Mouse (Mus musculus) neural tube, embryonic 15.5 days (tissue): ENCODE results near the gene Aspscr1. TPM values are rescaled to one million over a fixed set of nuclear protein-coding genes. Genes with fewer than 3 reads are reported as not detected.

Source experiments
- ATAC-seq: fragments of 200-750 bp; cut with Nextera tagmentation; 2 replicates; pipeline ENCODE4 v1.8.0; 2017; ENCODE audit warnings: mild to moderate bottlenecking, moderate TSS enrichment, moderate library complexity; ENCODE audit not compliant: low FRiP score
- H3K27ac ChIP-seq: fragments of 300-500 bp; sonication (generic); replicated peaks from 2 replicates; pipeline ENCODE4 v1.5.1; 2015; ENCODE audit warnings: mild to moderate bottlenecking, inconsistent platforms
- H3K27me3 ChIP-seq: fragments of 300-500 bp; sonication (generic); replicated peaks from 2 replicates; pipeline ENCODE4 v1.6.1; 2015; ENCODE audit warnings: inconsistent platforms
- H3K36me3 ChIP-seq: fragments of 300-500 bp; sonication (generic); 2 replicates; pipeline ENCODE4 v1.6.1; 2015; ENCODE audit warnings: inconsistent platforms
- H3K4me1 ChIP-seq: fragments of 300-500 bp; sonication (generic); 2 replicates; pipeline ENCODE4 v1.6.1; 2015; ENCODE audit warnings: inconsistent platforms
- H3K4me2 ChIP-seq: fragments of 300-500 bp; sonication (generic); 2 replicates; pipeline ENCODE4 v1.6.1; 2015; ENCODE audit warnings: inconsistent platforms, mild to moderate bottlenecking, moderate library complexity
- H3K4me3 ChIP-seq: fragments of 300-500 bp; sonication (generic); replicated peaks from 2 replicates; pipeline ENCODE4 v1.5.1; 2015; ENCODE audit warnings: mild to moderate bottlenecking, inconsistent platforms
- H3K9ac ChIP-seq: fragments of 300-500 bp; sonication (generic); replicated peaks from 2 replicates; pipeline ENCODE4 v1.6.1; 2015; ENCODE audit warnings: mild to moderate bottlenecking, inconsistent platforms
- H3K9me3 ChIP-seq: fragments of 300-500 bp; sonication (generic); replicated peaks from 2 replicates; pipeline ENCODE4 v1.6.1; 2016; ENCODE audit warnings: inconsistent platforms
- WGBS: fragments of 180-500 bp; shearing (Covaris S2); methylation state at CpG from one replicate; pipeline ENCODE4 v1.1.7; 2015; ENCODE audit warnings: mixed read lengths; 5-methylcytosine and 5-hydroxymethylcytosine counted together
- polyA plus RNA-seq: library from polyadenylated mRNA; unstranded; fragments of >200 nt; fragmentation: Nextera tagmentation; extraction: Ambion mirVana; gene quantifications from 2 replicates; pipeline ENCODE4 v1.2.1, GENCODE M21; 2015

The Aspscr1 gene
- polyA plus RNA-seq, 1 experiment from 2014 or later = 148 TPM

DNA sequence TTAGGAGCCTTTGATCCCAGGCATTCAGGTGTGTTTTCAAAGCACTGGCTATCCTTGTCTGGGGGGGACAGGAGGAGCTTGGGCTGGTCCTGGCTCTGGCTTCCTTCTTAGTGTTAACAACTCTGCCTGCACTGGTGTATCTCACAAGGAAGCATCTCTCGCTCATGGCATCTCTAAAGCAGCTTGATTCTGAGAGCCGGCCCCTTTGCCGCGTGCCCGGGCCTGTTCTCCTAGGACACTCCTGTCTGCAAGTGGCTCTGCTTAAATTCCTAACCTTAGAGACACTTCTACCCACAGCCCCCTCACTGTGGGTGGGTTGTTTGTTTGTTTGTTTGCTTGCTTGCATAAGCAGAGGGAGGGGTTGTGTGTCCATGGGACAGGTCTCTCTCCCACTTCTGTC is 35.2 kb downstream of the Aspscr1 start:
- Histone ChIP-seq H3K4me1 (peaks cover 29% of the 10 kb centered on the region), H3K36me3 (peaks cover 23% of the 10 kb centered on the region), H3K27ac (peak overlapping the region; percentile 54; the same call in 1 of the 2 replicates), H3K9me3 (no peaks in the 10 kb centered on the region), H3K9ac (no peak overlapping the region), H3K4me3 (no peak overlapping the region), H3K4me2 (no peak overlapping the region), H3K27me3 (no peaks in the 10 kb centered on the region)
- WGBS = 33% methylated on average over 5 of the region's 5 CpGs
- ATAC-seq = no peak

DNA sequence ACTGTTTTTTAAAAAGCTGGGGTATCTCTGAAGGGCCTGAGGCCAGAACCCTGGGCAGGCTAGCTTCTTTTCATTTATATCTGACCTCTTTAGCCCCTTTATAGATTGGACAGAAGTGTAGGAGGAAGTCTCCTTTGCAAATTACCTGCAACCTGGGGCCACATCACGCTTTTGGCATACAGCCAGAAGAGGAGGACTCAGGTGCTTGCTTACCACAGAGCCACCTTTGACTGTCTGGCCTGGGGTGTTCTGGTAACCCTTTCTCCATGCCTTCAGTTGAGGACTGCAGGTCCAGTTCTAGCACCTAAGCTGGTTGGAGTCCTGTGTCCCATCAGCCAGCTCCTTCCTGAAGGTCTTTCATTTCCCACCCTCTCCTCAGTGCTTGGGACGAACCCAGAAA is 36.8 kb downstream of the Aspscr1 start:
- WGBS = 77% methylated on average over 2 of the region's 2 CpGs
- no peak overlapping the region for H3K27ac ChIP-seq
- ATAC-seq = no peak

DNA sequence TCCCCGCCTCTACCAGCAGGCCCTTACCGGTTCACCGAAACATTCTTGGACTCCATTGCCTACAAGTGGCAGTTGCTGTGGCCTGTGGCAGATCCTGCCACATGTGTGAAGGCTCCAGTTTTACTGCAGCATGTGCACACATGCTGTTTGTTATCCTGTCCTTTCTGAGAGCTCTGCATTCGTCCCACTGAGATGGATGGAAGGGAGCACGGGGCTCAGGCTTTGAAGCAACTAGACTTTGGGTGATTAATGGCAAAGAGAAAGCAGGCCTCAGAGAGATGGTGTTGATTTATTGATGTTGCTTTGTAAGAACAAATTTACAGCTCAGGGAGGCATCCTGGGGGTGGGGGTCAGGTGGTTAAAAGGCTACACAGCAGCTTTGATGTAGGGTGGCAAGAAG is 37.9 kb downstream of the Aspscr1 start:
- no peak overlapping the region for H3K27ac ChIP-seq
- WGBS = 25% methylated on average over 5 of the region's 5 CpGs
- H3K9me3 ChIP-seq = no peaks in the 10 kb centered on the region

More for the DNA sequence above, 36.8 kb downstream of the Aspscr1 start:
- Histone ChIP-seq H3K36me3 (peaks cover 23% of the 10 kb centered on the region), H3K9me3 (no peaks in the 10 kb centered on the region), H3K4me2 (no peak overlapping the region), H3K9ac (no peak overlapping the region), H3K27me3 (no peaks in the 10 kb centered on the region), H3K4me1 (peaks cover 36% of the 10 kb centered on the region), H3K4me3 (no peak overlapping the region)

DNA sequence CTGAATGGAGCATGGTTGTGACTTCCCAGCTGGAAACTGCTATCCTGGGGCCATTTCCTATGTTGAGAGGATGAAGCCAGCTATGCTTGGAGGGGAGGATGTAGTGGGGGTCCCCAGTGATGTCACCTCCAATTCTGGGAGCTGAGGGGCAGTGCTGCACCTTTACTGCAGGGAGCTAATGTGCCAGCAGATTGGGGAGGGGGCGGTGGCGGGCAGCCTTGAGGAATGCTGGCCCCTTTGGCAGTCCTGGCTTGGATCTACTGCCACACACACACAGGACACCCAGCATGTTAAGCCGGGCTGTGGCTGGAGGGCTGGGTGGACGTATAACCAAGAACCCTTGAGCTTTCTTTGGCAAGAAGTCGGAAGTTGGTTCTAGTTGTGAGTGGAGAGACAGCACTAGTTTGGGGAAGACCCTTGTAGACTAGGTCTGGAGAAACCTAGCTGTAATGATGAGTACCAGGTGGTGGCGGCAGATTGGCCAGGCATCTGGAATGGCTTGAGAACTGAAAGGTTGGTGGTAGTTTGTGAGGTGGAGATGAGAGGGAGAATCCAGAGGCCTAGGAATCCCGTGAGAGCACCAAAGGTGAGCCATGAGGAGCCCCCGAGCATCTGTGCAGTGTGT is 39.3 kb downstream of the Aspscr1 start:
- peaks cover 37% of the 10 kb centered on the region for H3K4me1 ChIP-seq
- H3K9me3 ChIP-seq = no peaks in the 10 kb centered on the region
- WGBS = 60% methylated on average over 8 of the region's 8 CpGs
- ATAC-seq = no peak
- peaks cover 30% of the 10 kb centered on the region for H3K36me3 ChIP-seq
- peak overlapping the region; percentile 68 for H3K9ac ChIP-seq
- H3K4me2 ChIP-seq = peak overlapping the region; percentile 100
- H3K27me3 ChIP-seq = no peaks in the 10 kb centered on the region
- no peak overlapping the region for H3K27ac ChIP-seq
- peak overlapping the region; percentile 67; the same call in 1 of the 2 replicates for H3K4me3 ChIP-seq

More for the DNA sequence above, 37.9 kb downstream of the Aspscr1 start:
- ATAC-seq = no peak
- no peak overlapping the region for H3K4me2 ChIP-seq
- H3K36me3 ChIP-seq = peaks cover 25% of the 10 kb centered on the region
- H3K4me3 ChIP-seq = no peak overlapping the region
- H3K9ac ChIP-seq = no peak overlapping the region
- peaks cover 39% of the 10 kb centered on the region for H3K4me1 ChIP-seq
- no peaks in the 10 kb centered on the region for H3K27me3 ChIP-seq

DNA sequence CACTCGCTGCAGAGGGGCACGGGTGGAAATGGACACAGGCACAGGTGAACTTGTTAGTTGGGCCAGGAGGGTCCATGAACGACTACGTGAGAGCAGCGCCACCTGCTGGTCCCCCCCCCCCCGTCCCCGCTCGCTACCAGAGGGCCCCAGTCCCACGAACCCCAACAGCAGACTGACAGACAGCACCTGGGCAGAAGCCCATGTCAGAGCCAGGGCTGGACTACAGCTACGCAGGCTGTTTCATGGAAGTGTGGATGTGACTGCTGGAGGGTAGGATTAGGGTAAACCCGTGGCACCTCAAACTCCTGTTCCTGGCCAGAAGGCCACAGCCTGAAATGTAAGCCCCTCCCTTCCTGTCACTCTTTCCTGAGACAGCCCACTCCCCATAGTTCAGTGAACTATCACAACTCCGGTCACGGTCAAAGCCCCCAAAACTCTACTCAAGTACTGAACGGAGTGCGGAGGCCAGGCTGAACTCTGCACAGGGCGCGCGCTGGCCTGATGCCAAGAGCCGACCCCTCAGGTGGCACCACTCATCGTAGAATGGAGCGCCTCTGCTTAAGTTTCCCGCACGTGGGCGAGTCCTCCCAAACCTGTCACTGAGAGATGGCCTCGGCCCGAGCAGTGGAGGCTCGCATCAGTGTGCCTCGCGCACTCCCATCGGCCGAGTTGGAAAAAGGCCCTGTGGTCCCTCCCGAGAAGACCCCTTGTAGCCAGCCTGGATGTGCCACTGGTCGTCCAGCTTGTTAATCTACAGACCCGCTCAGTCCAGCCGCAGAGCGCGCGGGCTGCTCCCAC is 40.2 kb downstream of the Aspscr1 start:
- WGBS = under 1% methylated on average over 38 of the region's 38 CpGs
- ATAC-seq = peak; percentile 49
- peak overlapping the region; percentile 68 for H3K9ac ChIP-seq

DNA sequence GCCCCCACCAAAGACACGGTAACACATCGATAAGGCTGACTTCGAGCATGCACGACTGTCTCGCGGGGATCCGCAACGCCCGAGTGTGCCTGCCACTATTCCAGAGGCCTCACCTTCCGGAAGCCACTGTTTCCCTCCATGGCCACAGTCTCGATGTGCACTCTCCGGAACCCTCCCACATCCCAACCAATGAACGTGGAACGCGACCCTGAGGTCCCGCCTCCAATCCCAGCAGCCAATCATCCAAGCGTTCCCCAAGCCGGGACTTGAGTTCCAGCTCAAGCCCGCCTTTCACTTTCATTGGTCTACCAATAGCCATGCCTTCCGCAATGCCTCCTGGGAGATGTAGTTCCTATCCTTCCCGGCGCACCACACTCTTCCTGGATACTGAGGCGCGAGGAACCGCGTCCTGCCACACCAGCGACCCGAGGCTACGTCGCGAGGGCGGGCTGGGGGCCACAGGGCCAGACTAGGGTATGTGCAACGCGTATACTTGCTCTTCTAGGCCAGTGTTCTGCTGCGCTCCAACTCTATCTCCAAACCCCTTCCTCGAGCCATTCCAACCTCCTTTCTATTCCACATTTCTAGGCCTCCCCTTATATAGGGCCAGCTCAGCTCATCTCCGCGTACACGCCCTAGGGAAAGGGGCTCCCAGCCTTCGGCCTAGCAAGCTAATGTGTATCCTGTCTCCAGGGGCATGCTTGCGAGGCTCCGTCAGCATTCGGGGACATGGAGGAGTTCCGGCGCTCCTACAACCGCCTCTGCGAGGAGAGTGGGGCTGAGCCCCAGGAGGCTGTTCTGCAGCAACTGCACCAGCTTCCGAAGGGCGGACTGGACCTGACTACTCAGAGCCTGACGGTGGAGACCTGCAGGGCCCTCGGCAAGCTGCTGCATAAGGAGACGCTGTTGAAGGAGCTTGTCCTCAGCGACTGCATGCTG is 41.1 kb downstream of the Aspscr1 start, which contains the start of the genes Cenpx and Lrrc45:
Gene Cenpx (minus strand): TSS at position 159 of the 939 bp plus-strand sequence.
Gene Lrrc45 (plus strand): TSS at position 346 of the 939 bp plus-strand sequence.
- H3K27ac ChIP-seq = peak within 1 kb of the TSS; percentile 84
- H3K36me3 ChIP-seq = peaks cover 41% of the 10 kb centered on the region
- peaks cover 37% of the 10 kb centered on the region for H3K4me1 ChIP-seq
- peak; percentile 97 for ATAC-seq
- peak within 1 kb of the TSS; percentile 69 for H3K9ac ChIP-seq
- no peaks in the 10 kb centered on the region for H3K9me3 ChIP-seq
- H3K4me3 ChIP-seq = peak within 1 kb of the TSS; percentile 67
- 2% methylated on average over 53 of the region's 53 CpGs for WGBS
- peak within 1 kb of the TSS; percentile 100 for H3K4me2 ChIP-seq
- no peaks in the 10 kb centered on the region for H3K27me3 ChIP-seq

More for the DNA sequence above, 40.2 kb downstream of the Aspscr1 start:
- no peaks in the 10 kb centered on the region for H3K9me3 ChIP-seq
- peak overlapping the region; percentile 67 for H3K4me3 ChIP-seq
- H3K4me2 ChIP-seq = peak overlapping the region; percentile 100
- H3K36me3 ChIP-seq = peaks cover 38% of the 10 kb centered on the region
- H3K27ac ChIP-seq = peak overlapping the region; percentile 84
- H3K4me1 ChIP-seq = peaks cover 37% of the 10 kb centered on the region
- H3K27me3 ChIP-seq = no peaks in the 10 kb centered on the region

DNA sequence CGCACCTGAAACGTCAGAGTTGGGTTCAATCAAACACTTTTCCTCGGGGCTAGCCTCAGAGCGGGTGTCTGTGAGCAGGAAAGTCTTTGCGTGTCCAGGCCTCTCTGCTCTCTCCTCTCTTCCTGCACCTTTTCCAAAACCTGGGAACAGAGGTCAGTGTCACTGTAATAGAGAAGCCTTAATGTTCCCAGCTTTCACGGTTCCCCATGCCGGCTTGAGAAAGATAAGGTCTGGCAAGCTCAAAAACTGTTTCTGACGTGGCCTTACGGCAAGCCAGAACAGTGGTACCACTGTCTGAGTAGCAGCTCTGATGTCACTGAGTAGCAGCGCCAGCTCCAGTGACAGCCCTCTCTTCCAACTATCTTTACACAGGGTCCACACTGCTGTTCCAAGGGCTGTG is 41.8 kb downstream of the Aspscr1 start:
- 63% methylated on average over 10 of the region's 10 CpGs for WGBS
- Histone ChIP-seq H3K4me2 (peak overlapping the region; percentile 100), H3K27ac (peak overlapping the region; percentile 70; the same call in 1 of the 2 replicates), H3K27me3 (no peaks in the 10 kb centered on the region), H3K4me1 (peaks cover 37% of the 10 kb centered on the region), H3K36me3 (peaks cover 46% of the 10 kb centered on the region), H3K9me3 (no peaks in the 10 kb centered on the region), H3K4me3 (peak overlapping the region; percentile 67), H3K9ac (peak overlapping the region; percentile 69)
- no peak for ATAC-seq

DNA sequence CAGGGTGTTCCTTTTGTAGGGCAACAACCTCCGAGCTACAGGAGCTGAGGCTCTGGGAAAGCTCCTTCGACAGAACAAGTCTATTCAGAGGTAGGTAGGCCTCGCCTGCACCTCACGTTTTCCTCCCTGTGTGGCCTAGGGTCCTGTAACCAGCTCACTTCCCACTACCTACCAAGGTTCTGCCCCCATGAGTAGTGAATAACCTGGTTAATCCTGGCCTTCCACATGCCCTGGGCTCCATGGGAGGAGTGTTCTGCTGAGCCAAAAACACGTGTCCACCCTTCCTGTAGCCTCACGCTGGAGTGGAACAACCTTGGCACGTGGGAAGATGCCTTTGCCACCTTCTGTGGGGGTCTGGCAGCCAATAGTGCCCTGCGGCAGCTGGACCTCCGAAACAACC is 42.4 kb downstream of the Aspscr1 start:
- ATAC-seq = no peak
- Histone ChIP-seq H3K27me3 (no peaks in the 10 kb centered on the region), H3K36me3 (peaks cover 42% of the 10 kb centered on the region), H3K4me2 (peak overlapping the region; percentile 100), H3K9ac (peak overlapping the region; percentile 69), H3K27ac (no peak overlapping the region), H3K9me3 (no peaks in the 10 kb centered on the region), H3K4me1 (peaks cover 42% of the 10 kb centered on the region), H3K4me3 (no peak overlapping the region)
- 90% methylated on average over 9 of the region's 9 CpGs for WGBS

DNA sequence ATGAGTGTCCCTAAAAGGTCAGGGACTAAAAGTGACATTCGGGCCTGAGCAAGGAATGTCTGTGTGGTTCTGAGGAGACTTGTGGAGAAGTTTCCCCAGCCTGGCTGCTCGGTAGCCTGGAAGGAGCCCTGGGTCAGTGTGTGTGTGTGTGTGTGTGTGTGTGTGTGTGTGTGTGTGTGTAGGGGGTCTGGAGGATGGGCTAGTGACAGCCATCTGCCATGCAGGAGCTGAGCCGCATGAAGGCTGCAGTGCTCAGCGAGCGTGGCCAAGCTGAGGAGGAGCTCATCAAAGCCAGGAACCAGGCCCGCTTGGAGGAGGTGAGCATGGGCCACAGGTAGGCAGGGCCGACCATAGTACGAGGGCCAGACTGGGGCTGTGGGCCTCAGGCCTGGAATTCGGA is 46.5 kb downstream of the Aspscr1 start:
- H3K4me3 ChIP-seq = no peak overlapping the region
- peaks cover 48% of the 10 kb centered on the region for H3K4me1 ChIP-seq
- WGBS = 88% methylated on average over 9 of the region's 9 CpGs
- H3K27ac ChIP-seq = no peak overlapping the region
- no peak for ATAC-seq
- no peaks in the 10 kb centered on the region; the same call in 1 of the 2 replicates for H3K27me3 ChIP-seq
- H3K9me3 ChIP-seq = no peaks in the 10 kb centered on the region
- no peak overlapping the region for H3K9ac ChIP-seq
- H3K4me2 ChIP-seq = no peak overlapping the region
- H3K36me3 ChIP-seq = peaks cover 37% of the 10 kb centered on the region

DNA sequence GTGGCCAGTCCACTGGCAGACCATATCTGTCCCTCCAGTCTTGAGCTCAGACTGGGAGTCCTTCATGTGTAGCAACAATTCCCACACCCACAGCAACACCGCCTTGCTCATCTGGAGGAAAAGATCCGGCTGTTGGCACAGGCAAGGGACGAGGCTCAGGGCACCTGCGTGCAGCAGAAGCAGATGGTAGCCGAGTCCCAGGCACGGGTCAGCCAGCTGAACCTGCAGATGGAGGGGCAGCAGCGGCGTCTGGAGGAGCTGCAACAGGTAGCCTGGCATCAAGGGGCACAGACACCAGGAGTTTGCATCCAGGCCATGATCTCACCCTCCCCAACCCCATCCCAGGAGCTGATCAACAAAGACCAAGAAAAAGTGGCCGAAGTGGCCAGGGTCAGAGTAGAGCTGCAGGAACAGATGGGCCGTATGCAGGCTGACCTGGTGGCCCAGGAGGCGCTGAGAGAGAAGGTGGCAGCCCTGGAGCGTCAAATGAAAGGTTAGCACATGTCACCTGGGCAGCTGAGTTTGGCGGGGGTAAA is 47.1 kb downstream of the Aspscr1 start:
- Histone ChIP-seq H3K27ac (no peak overlapping the region), H3K9me3 (no peaks in the 10 kb centered on the region), H3K27me3 (no peaks in the 10 kb centered on the region; the same call in 1 of the 2 replicates), H3K36me3 (peaks cover 38% of the 10 kb centered on the region), H3K9ac (no peak overlapping the region), H3K4me3 (0 out of 2 replicates have a peak overlapping the region, but pooled peaks have one; percentile 63), H3K4me2 (peak overlapping the region; percentile 89; the same call in 1 of the 2 replicates), H3K4me1 (peaks cover 42% of the 10 kb centered on the region)
- no peak for ATAC-seq
- WGBS = 89% methylated on average over 13 of the region's 13 CpGs

DNA sequence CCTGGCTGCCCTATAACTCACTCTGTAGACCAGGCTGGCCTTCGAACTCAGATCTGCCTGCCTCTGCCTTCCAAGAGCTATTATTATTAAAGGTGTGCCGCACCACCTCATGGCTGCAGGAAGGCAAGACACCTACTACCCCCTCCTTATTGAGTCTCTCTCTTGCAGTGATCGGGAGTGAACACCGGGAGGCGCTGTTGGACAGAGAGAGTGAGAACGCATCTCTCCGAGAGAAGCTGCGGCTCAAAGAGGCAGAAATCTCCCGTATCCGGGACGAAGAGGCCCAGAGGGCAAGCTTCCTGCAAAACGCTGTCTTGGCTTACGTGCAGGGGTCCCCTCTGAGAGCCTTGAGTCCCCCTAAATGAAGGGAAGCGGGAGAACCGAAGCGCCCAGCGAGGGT is 47.7 kb downstream of the Aspscr1 start:
- H3K9ac ChIP-seq = peak overlapping the region; percentile 76
- H3K4me3 ChIP-seq = peak overlapping the region; percentile 63
- H3K36me3 ChIP-seq = peaks cover 43% of the 10 kb centered on the region
- H3K9me3 ChIP-seq = no peaks in the 10 kb centered on the region
- no peaks in the 10 kb centered on the region; the same call in 1 of the 2 replicates for H3K27me3 ChIP-seq
- peak overlapping the region; percentile 81 for H3K27ac ChIP-seq
- peak overlapping the region; percentile 89 for H3K4me2 ChIP-seq
- peaks cover 36% of the 10 kb centered on the region for H3K4me1 ChIP-seq
- peak; percentile 36 for ATAC-seq
- WGBS = 12% methylated on average over 17 of the region's 17 CpGs
